Mouse (Mus musculus) thymus, postnatal 4 days (tissue): Measurements from ENCODE around the gene Prr5.

ENCODE experiments used
- DNase-seq: peaks from one replicate; pipeline ENCODE4 v3.0.0; 2021

Prr5 gene

GRCm38 (mm10) chr15:84668938-84669747 lies at the start of gene Prr5:
Gene Prr5, plus strand, starts transcription at chr15:84669620.
- DNase-seq: no peak

- no peak for DNase-seq
Measured at GRCm38 (mm10) chr15:84620028-84620427, 49.4 kb upstream of the Prr5 start.

- no peak for DNase-seq
Measured at GRCm38 (mm10) chr15:84621722-84622428, 47.5 kb upstream of the Prr5 start.

- DNase-seq: no peak
Measured at GRCm38 (mm10) chr15:84624870-84625269, 44.5 kb upstream of the Prr5 start.

GRCm38 (mm10) chr15:84625712-84626414 lies 43.6 kb upstream of the Prr5 start:
- no peak for DNase-seq

- no peak for DNase-seq
Measured at GRCm38 (mm10) chr15:84627308-84627707, 42.1 kb upstream of the Prr5 start.

GRCm38 (mm10) chr15:84629680-84630079 lies 39.7 kb upstream of the Prr5 start:
- DNase-seq: peak; percentile 83

GRCm38 (mm10) chr15:84631560-84631959 lies 37.9 kb upstream of the Prr5 start:
- DNase-seq: peak; percentile 84

GRCm38 (mm10) chr15:84634361-84634760 lies 35.1 kb upstream of the Prr5 start:
- DNase-seq: no peak

GRCm38 (mm10) chr15:84638405-84638804 lies 31.0 kb upstream of the Prr5 start:
- no peak for DNase-seq

GRCm38 (mm10) chr15:84639072-84639450 lies 30.4 kb upstream of the Prr5 start:
- no peak for DNase-seq

- DNase-seq: no peak
Measured at GRCm38 (mm10) chr15:84639451-84640136, 29.8 kb upstream of the Prr5 start.

GRCm38 (mm10) chr15:84640722-84641121 lies 28.7 kb upstream of the Prr5 start:
- no peak for DNase-seq

- DNase-seq: no peak
Measured at GRCm38 (mm10) chr15:84641127-84641526, 28.3 kb upstream of the Prr5 start.

- no peak for DNase-seq
Measured at GRCm38 (mm10) chr15:84641948-84642347, 27.5 kb upstream of the Prr5 start.

GRCm38 (mm10) chr15:84643178-84643577 lies 26.2 kb upstream of the Prr5 start:
- DNase-seq: no peak

- no peak for DNase-seq
Measured at GRCm38 (mm10) chr15:84651481-84651880, 17.9 kb upstream of the Prr5 start.

- DNase-seq: no peak
Measured at GRCm38 (mm10) chr15:84653151-84653550, 16.3 kb upstream of the Prr5 start.

- DNase-seq: peak; percentile 65
Measured at GRCm38 (mm10) chr15:84653979-84654966, 15.1 kb upstream of the Prr5 start.

- DNase-seq: no peak
Measured at GRCm38 (mm10) chr15:84654975-84655374, 14.4 kb upstream of the Prr5 start.

GRCm38 (mm10) chr15:84656689-84657088 lies 12.7 kb upstream of the Prr5 start:
- DNase-seq: no peak
